Mouse (Mus musculus) activated CD4-positive, CD25-positive, alpha-beta regulatory T cell, adult 4 months (primary cell): ENCODE data around the gene Ak9. TPM values are rescaled to one million over a fixed set of nuclear protein-coding genes. Genes with fewer than 3 reads are reported as not detected.
A peak's percentile ranks its signal among the peaks of the same experiment; 100 is the strongest.

Source experiments
- ATAC-seq: one replicate; pipeline ENCODE4 v1.8.0; 2017
- polyA plus RNA-seq, 2 experiments: library from polyadenylated mRNA; unstranded; fragments of 100-300 nt; shearing (Covaris generic); gene quantifications; one replicate each; pipeline ENCODE4 v1.2.1; 2017

Gene Ak9
- polyA plus RNA-seq, 2 experiments from 2014 or later: 0.09 TPM; not detected in 1

GRCm38 (mm10) chr10:41452791-41453190 is 149.0 kb downstream of the Ak9 start:
- no peak for ATAC-seq

- no peak for ATAC-seq
These were observed 156.2 kb downstream of the Ak9 start for GRCm38 (mm10) chr10:41459990-41460389.

- no peak for ATAC-seq
These were observed 156.7 kb downstream of the Ak9 start for GRCm38 (mm10) chr10:41460501-41460900.

GRCm38 (mm10) chr10:41461057-41461722 is 157.4 kb downstream of the Ak9 start:
- no peak for ATAC-seq

GRCm38 (mm10) chr10:41464401-41464955 is 160.7 kb downstream of the Ak9 start:
- no peak for ATAC-seq

GRCm38 (mm10) chr10:41467325-41467724 is 163.5 kb downstream of the Ak9 start:
- no peak for ATAC-seq

GRCm38 (mm10) chr10:41470693-41471092 is 166.9 kb downstream of the Ak9 start:
- peak; percentile 24 for ATAC-seq

- no peak for ATAC-seq
These were observed 168.8 kb downstream of the Ak9 start for GRCm38 (mm10) chr10:41472534-41472933.

GRCm38 (mm10) chr10:41472962-41473481 is 169.2 kb downstream of the Ak9 start:
- peak; percentile 6 for ATAC-seq

- ATAC-seq: peak; percentile 33
These were observed 170.1 kb downstream of the Ak9 start for GRCm38 (mm10) chr10:41473782-41474468.

- ATAC-seq: no peak
These were observed 171.2 kb downstream of the Ak9 start for GRCm38 (mm10) chr10:41474981-41475391.

GRCm38 (mm10) chr10:41476171-41477017 is 172.6 kb downstream of the Ak9 start, which contains the start of gene Mical1:
Mical1 (plus strand) TSS chr10:41476314.
- ATAC-seq: peak; percentile 52

GRCm38 (mm10) chr10:41477018-41477277 is 173.2 kb downstream of the Ak9 start:
- ATAC-seq: peak; percentile 4

GRCm38 (mm10) chr10:41477278-41478181 is 173.8 kb downstream of the Ak9 start:
- ATAC-seq: peak; percentile 48

GRCm38 (mm10) chr10:41479961-41480360 is 176.2 kb downstream of the Ak9 start:
- ATAC-seq: no peak

GRCm38 (mm10) chr10:41480938-41481880 is 177.4 kb downstream of the Ak9 start:
- ATAC-seq: no peak

- no peak for ATAC-seq
These were observed 178.7 kb downstream of the Ak9 start for GRCm38 (mm10) chr10:41482446-41482845.
